Mouse (Mus musculus) midbrain, embryonic 15.5 days (tissue): ENCODE data around the gene Cln6. TPM values are rescaled to one million over a fixed set of nuclear protein-coding genes. Genes with fewer than 3 reads are reported as not detected.
"Not testable (repeated sequence)": the region's sequence is repeated elsewhere in the genome, so short reads cannot be mapped to it uniquely, and the experiment has no call there.

Experiments used
- ATAC-seq: fragments of 200-750 bp; cut with Nextera tagmentation; replicated peaks from 2 replicates; pipeline ENCODE4 v1.8.0; 2017; ENCODE audit warnings: moderate TSS enrichment
- H3K27ac ChIP-seq: fragments of 300-500 bp; sonication (generic); 2 replicates; pipeline ENCODE4 v1.5.1; 2015; ENCODE audit warnings: mild to moderate bottlenecking, inconsistent platforms
- H3K27me3 ChIP-seq: fragments of 300-500 bp; sonication (generic); replicated peaks from 2 replicates; pipeline ENCODE4 v1.6.1; 2015; ENCODE audit warnings: inconsistent platforms
- H3K36me3 ChIP-seq: fragments of 300-500 bp; sonication (generic); replicated peaks from 2 replicates; pipeline ENCODE4 v1.6.1; 2015; ENCODE audit warnings: inconsistent platforms
- H3K4me1 ChIP-seq: fragments of 300-500 bp; sonication (generic); 2 replicates; pipeline ENCODE4 v1.6.1; 2015; ENCODE audit warnings: inconsistent platforms
- H3K4me2 ChIP-seq: fragments of 300-500 bp; sonication (generic); 2 replicates; pipeline ENCODE4 v1.6.1; 2015; ENCODE audit warnings: inconsistent platforms, mild to moderate bottlenecking, moderate library complexity
- H3K4me3 ChIP-seq: fragments of 300-500 bp; sonication (generic); 2 replicates; pipeline ENCODE4 v1.5.1; 2015; ENCODE audit warnings: mild to moderate bottlenecking, inconsistent platforms
- H3K9ac ChIP-seq: fragments of 300-500 bp; sonication (generic); 2 replicates; pipeline ENCODE4 v1.6.1; 2015; ENCODE audit warnings: mild to moderate bottlenecking, inconsistent platforms
- H3K9me3 ChIP-seq: fragments of 300-500 bp; sonication (generic); 2 replicates; pipeline ENCODE4 v1.6.1; 2016; ENCODE audit warnings: inconsistent platforms
- WGBS: fragments of 180-500 bp; shearing (Covaris S2); methylation state at CpG from one replicate; pipeline ENCODE4 v1.1.7; 2015; ENCODE audit warnings: mixed read lengths; 5-methylcytosine and 5-hydroxymethylcytosine counted together
- polyA plus RNA-seq: library from polyadenylated mRNA; unstranded; fragments of >200 nt; fragmentation: Nextera tagmentation; extraction: Ambion mirVana; gene quantifications from 2 replicates; pipeline ENCODE4 v1.2.1, GENCODE M21; 2015

The Cln6 gene
- polyA plus RNA-seq, 1 experiment from 2014 or later = 5.9 TPM

GRCm38 (mm10) chr9:62860102-62860501 is 21.5 kb downstream of the Cln6 start:
- H3K27me3 ChIP-seq, ATAC-seq, H3K4me1 ChIP-seq, H3K27ac ChIP-seq, H3K9ac ChIP-seq, H3K9me3 ChIP-seq, H3K4me2 ChIP-seq, H3K4me3 ChIP-seq, H3K36me3 ChIP-seq: not testable (repeated sequence)
- 67% methylated on average over 7 of the region's 7 CpGs for WGBS

- H3K9me3 ChIP-seq = no peaks in the 10 kb centered on the region
- 44% methylated on average over 4 of the region's 4 CpGs for WGBS
- H3K4me1 ChIP-seq = no peaks in the 10 kb centered on the region
- no peak overlapping the region for H3K27ac ChIP-seq
- ATAC-seq = no peak
- H3K36me3 ChIP-seq = no peaks in the 10 kb centered on the region
- no peak overlapping the region for H3K9ac ChIP-seq
- no peak overlapping the region for H3K4me2 ChIP-seq
- no peak overlapping the region for H3K4me3 ChIP-seq
- H3K27me3 ChIP-seq = no peaks in the 10 kb centered on the region
Measured at GRCm38 (mm10) chr9:62860866-62861265, 22.3 kb downstream of the Cln6 start.

- H3K4me3 ChIP-seq, H3K27ac ChIP-seq, H3K9me3 ChIP-seq, H3K4me2 ChIP-seq, ATAC-seq, H3K4me1 ChIP-seq, H3K9ac ChIP-seq, H3K36me3 ChIP-seq, H3K27me3 ChIP-seq: not testable (repeated sequence)
- WGBS = 96% methylated on average over 4 of the region's 4 CpGs
Measured at GRCm38 (mm10) chr9:62869236-62869635, 30.7 kb downstream of the Cln6 start.

- Histone ChIP-seq H3K9ac (no peak overlapping the region), H3K4me2 (no peak overlapping the region), H3K36me3 (no peaks in the 10 kb centered on the region), H3K27ac (no peak overlapping the region), H3K4me1 (no peaks in the 10 kb centered on the region), H3K27me3 (no peaks in the 10 kb centered on the region), H3K4me3 (no peak overlapping the region), H3K9me3 (no peaks in the 10 kb centered on the region)
- ATAC-seq = no peak
Measured at GRCm38 (mm10) chr9:62870728-62871127, 32.1 kb downstream of the Cln6 start.

- Histone ChIP-seq H3K27ac (no peak overlapping the region), H3K4me2 (no peak overlapping the region), H3K4me1 (no peaks in the 10 kb centered on the region), H3K36me3 (0 out of 2 replicates have a peak, but pooled peaks cover 3% of the 10 kb centered on the region), H3K9me3 (no peaks in the 10 kb centered on the region), H3K27me3 (no peaks in the 10 kb centered on the region), H3K9ac (no peak overlapping the region), H3K4me3 (no peak overlapping the region)
- 90% methylated on average over 7 of the region's 7 CpGs for WGBS
- no peak for ATAC-seq
Measured at GRCm38 (mm10) chr9:62876966-62877616, 38.5 kb downstream of the Cln6 start.

GRCm38 (mm10) chr9:62877825-62878224 is 39.2 kb downstream of the Cln6 start:
- no peak for ATAC-seq
- Histone ChIP-seq H3K36me3 (0 out of 2 replicates have a peak, but pooled peaks cover 3% of the 10 kb centered on the region), H3K4me1 (no peaks in the 10 kb centered on the region), H3K27ac (no peak overlapping the region), H3K27me3 (no peaks in the 10 kb centered on the region), H3K4me2 (no peak overlapping the region), H3K9ac (no peak overlapping the region), H3K9me3 (no peaks in the 10 kb centered on the region), H3K4me3 (no peak overlapping the region)
- WGBS = 92% methylated on average over 2 of the region's 2 CpGs

- Histone ChIP-seq H3K36me3 (peaks cover 28% of the 10 kb centered on the region), H3K4me1 (no peaks in the 10 kb centered on the region)
- WGBS = 85% methylated on average over 12 of the region's 12 CpGs
Measured at GRCm38 (mm10) chr9:62881871-62882270, 43.3 kb downstream of the Cln6 start.

GRCm38 (mm10) chr9:62894486-62894885 is 55.9 kb downstream of the Cln6 start:
- H3K4me2 ChIP-seq = no peak overlapping the region
- no peaks in the 10 kb centered on the region for H3K4me1 ChIP-seq
- H3K36me3 ChIP-seq = peaks cover 21% of the 10 kb centered on the region

More at GRCm38 (mm10) chr9:62881871-62882270, 43.3 kb downstream of the Cln6 start:
- H3K4me3 ChIP-seq = no peak overlapping the region
- H3K4me2 ChIP-seq = no peak overlapping the region
- no peaks in the 10 kb centered on the region for H3K27me3 ChIP-seq
- H3K9me3 ChIP-seq = no peaks in the 10 kb centered on the region
- ATAC-seq = no peak
- no peak overlapping the region for H3K9ac ChIP-seq
- H3K27ac ChIP-seq = no peak overlapping the region

More at GRCm38 (mm10) chr9:62894486-62894885, 55.9 kb downstream of the Cln6 start:
- no peak overlapping the region for H3K27ac ChIP-seq
- WGBS = 86% methylated on average over 1 of the region's 1 CpGs
- H3K9me3 ChIP-seq = no peaks in the 10 kb centered on the region
- no peak overlapping the region for H3K4me3 ChIP-seq
- no peaks in the 10 kb centered on the region for H3K27me3 ChIP-seq
- no peak overlapping the region for H3K9ac ChIP-seq
- ATAC-seq = no peak

Other genes starting within 250 kb of the Cln6 start
- 1.3 and 1.4 TPM in 2 replicates for gene Itga11, start 161.0 kb upstream of the Cln6 start, polyA plus RNA-seq
- gene Fem1b, start 26.9 kb upstream of the Cln6 start, polyA plus RNA-seq = 64.6 and 67.0 TPM in 2 replicates
- 9.4 and 11.7 TPM in 2 replicates for gene Calml4, start 19.3 kb downstream of the Cln6 start, polyA plus RNA-seq
- gene Pias1, start 149.1 kb downstream of the Cln6 start, polyA plus RNA-seq = 60.6 and 66.2 TPM in 2 replicates